Mouse (Mus musculus) heart, embryonic 16.5 days (tissue): ENCODE results near the gene Gm26620. TPM values are rescaled to one million over a fixed set of nuclear protein-coding genes. Genes with fewer than 3 reads are reported as not detected.

Source experiments
- ATAC-seq: fragments of 200-750 bp; cut with Nextera tagmentation; replicated peaks from 2 replicates; pipeline ENCODE4 v1.8.0; 2017; ENCODE audit warnings: moderate number of reproducible peaks; ENCODE audit not compliant: insufficient read depth, low FRiP score; ENCODE audit errors: extremely low read depth
- H3K27ac ChIP-seq: fragments of 300-500 bp; sonication (generic); 2 replicates; pipeline ENCODE4 v1.5.1; 2014; ENCODE audit warnings: mild to moderate bottlenecking, low read length, control low read depth, moderate library complexity
- H3K27me3 ChIP-seq: fragments of 300-500 bp; sonication (generic); 2 replicates; pipeline ENCODE4 v1.6.1; 2014; ENCODE audit warnings: low read length, mixed read lengths; ENCODE audit not compliant: control insufficient read depth, insufficient read depth
- H3K36me3 ChIP-seq: fragments of 300-500 bp; sonication (generic); 2 replicates; pipeline ENCODE4 v1.6.1; 2014; ENCODE audit not compliant: control insufficient read depth, insufficient read depth
- H3K4me1 ChIP-seq: fragments of 300-500 bp; sonication (generic); 2 replicates; pipeline ENCODE4 v1.6.1; 2014; ENCODE audit warnings: low read length, mixed read lengths; ENCODE audit not compliant: control insufficient read depth, insufficient read depth
- H3K4me2 ChIP-seq: fragments of 300-500 bp; sonication (generic); 2 replicates; pipeline ENCODE4 v1.6.1; 2014; ENCODE audit warnings: low read depth, mild to moderate bottlenecking, control low read depth, low read length
- H3K4me3 ChIP-seq: fragments of 300-500 bp; sonication (generic); 2 replicates; pipeline ENCODE4 v1.5.1; 2014; ENCODE audit warnings: mild to moderate bottlenecking, control low read depth, low read length
- H3K9ac ChIP-seq: fragments of 300-500 bp; sonication (generic); 2 replicates; pipeline ENCODE4 v1.6.1; 2014; ENCODE audit warnings: low read length, control low read depth
- H3K9me3 ChIP-seq: fragments of 300-500 bp; sonication (generic); replicated peaks from 2 replicates; pipeline ENCODE4 v1.6.1; 2016; ENCODE audit warnings: low read length; ENCODE audit not compliant: control insufficient read depth
- WGBS: fragments of 180-500 bp; shearing (Covaris S2); extraction: QIAGEN DNeasy Blood & Tissue Kit; methylation state at CpG from one replicate; pipeline ENCODE4 v1.1.7; 2014; 5-methylcytosine and 5-hydroxymethylcytosine counted together
- polyA plus RNA-seq: library from polyadenylated mRNA; unstranded; fragments of >200 nt; fragmentation: Nextera tagmentation; extraction: Ambion mirVana; gene quantifications from 2 replicates; pipeline ENCODE4 v1.2.1, GENCODE M21; 2015

Gm26620 gene
- polyA plus RNA-seq, 1 experiment from 2014 or later, result 0.53 TPM

GRCm38 (mm10) chr1:170886044-170886458 lies 1.2 kb downstream of the Gm26620 start:
- Histone ChIP-seq H3K9me3 (no peaks in the 10 kb centered on the region), H3K27ac (no peak overlapping the region), H3K4me3 (no peak overlapping the region), H3K4me1 (peaks cover 13% of the 10 kb centered on the region), H3K36me3 (no peaks in the 10 kb centered on the region), H3K27me3 (no peaks in the 10 kb centered on the region), H3K9ac (no peak overlapping the region), H3K4me2 (no peak overlapping the region)
- no peak for ATAC-seq
- WGBS, result 45% methylated on average over 6 of the region's 6 CpGs

DNA sequence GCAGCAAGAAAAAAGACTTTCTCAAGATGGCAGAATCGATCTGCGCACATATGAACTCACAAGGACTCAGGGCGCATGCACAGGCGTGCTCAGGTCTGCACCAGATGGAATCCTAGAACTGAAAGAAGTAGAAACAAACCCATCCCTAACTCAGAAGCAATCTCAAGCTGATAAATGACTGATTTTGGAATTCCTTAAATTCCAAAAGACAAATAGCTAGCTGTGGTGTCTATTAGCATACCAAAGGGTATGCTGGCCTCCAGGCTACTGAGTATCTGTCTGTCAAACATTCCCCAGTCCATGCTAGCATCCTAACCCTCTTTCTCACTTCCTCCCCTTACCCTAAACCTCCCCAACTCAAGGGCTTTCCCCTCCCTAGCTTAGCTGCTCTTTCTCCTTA lies 4.4 kb downstream of the Gm26620 start:
- no peak overlapping the region for H3K9ac ChIP-seq
- H3K36me3 ChIP-seq, result no peaks in the 10 kb centered on the region
- H3K4me2 ChIP-seq, result no peak overlapping the region
- WGBS, result 76% methylated on average over 4 of the region's 4 CpGs
- H3K4me1 ChIP-seq, result peaks cover 6% of the 10 kb centered on the region
- ATAC-seq, result no peak
- no peak overlapping the region for H3K4me3 ChIP-seq
- no peaks in the 10 kb centered on the region for H3K9me3 ChIP-seq
- H3K27me3 ChIP-seq, result no peaks in the 10 kb centered on the region
- H3K27ac ChIP-seq, result no peak overlapping the region

DNA sequence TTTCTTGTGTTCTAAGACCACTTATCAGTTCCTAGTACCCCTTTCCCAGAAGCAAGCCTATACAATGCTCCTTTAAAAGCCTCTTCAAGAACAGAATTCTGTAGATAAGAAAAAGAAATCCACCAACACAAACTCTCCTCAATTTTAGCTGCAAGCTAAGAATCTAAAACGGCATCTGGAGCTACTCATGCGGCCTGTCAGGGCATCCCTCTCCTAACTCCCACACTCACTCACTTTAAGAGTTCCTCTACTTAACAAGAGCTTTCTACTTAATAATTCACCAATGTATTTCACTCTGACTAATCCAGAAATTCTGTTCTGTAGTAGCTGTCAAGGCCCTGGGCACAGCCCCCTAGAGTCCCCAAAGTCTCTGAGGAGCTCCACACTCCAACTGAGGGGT lies 6.8 kb downstream of the Gm26620 start:
- Histone ChIP-seq H3K27ac (no peak overlapping the region), H3K9ac (no peak overlapping the region), H3K27me3 (no peaks in the 10 kb centered on the region), H3K36me3 (no peaks in the 10 kb centered on the region), H3K4me2 (no peak overlapping the region), H3K4me3 (no peak overlapping the region), H3K4me1 (no peaks in the 10 kb centered on the region), H3K9me3 (no peaks in the 10 kb centered on the region)
- 52% methylated on average over 2 of the region's 2 CpGs for WGBS
- ATAC-seq, result no peak

- no peak overlapping the region for H3K9ac ChIP-seq
- no peaks in the 10 kb centered on the region for H3K9me3 ChIP-seq
- no peak for ATAC-seq
- WGBS, result 42% methylated on average over 1 of the region's 1 CpGs
- H3K36me3 ChIP-seq, result no peaks in the 10 kb centered on the region
- no peaks in the 10 kb centered on the region for H3K4me1 ChIP-seq
- H3K27me3 ChIP-seq, result no peaks in the 10 kb centered on the region
- H3K4me2 ChIP-seq, result no peak overlapping the region
- H3K4me3 ChIP-seq, result no peak overlapping the region
- H3K27ac ChIP-seq, result no peak overlapping the region
Measured at GRCm38 (mm10) chr1:170892279-170892678, 7.4 kb downstream of the Gm26620 start.

- Histone ChIP-seq H3K9me3 (no peaks in the 10 kb centered on the region), H3K36me3 (no peaks in the 10 kb centered on the region), H3K4me1 (no peaks in the 10 kb centered on the region), H3K4me3 (no peak overlapping the region), H3K4me2 (no peak overlapping the region), H3K27me3 (0 out of 2 replicates have a peak, but pooled peaks cover 3% of the 10 kb centered on the region), H3K27ac (no peak overlapping the region), H3K9ac (no peak overlapping the region)
- no peak for ATAC-seq
- 58% methylated on average over 9 of the region's 9 CpGs for WGBS
Measured at GRCm38 (mm10) chr1:170894603-170895602, 10.0 kb downstream of the Gm26620 start.

- no peaks in the 10 kb centered on the region for H3K4me1 ChIP-seq
- 74% methylated on average over 5 of the region's 5 CpGs for WGBS
- no peak for ATAC-seq
- no peaks in the 10 kb centered on the region for H3K9me3 ChIP-seq
- no peak overlapping the region for H3K4me2 ChIP-seq
- H3K4me3 ChIP-seq, result no peak overlapping the region
- no peak overlapping the region for H3K27ac ChIP-seq
- 0 out of 2 replicates have a peak, but pooled peaks cover 3% of the 10 kb centered on the region for H3K27me3 ChIP-seq
- H3K9ac ChIP-seq, result no peak overlapping the region
- H3K36me3 ChIP-seq, result no peaks in the 10 kb centered on the region
Measured at GRCm38 (mm10) chr1:170896651-170897281, 11.9 kb downstream of the Gm26620 start.

DNA sequence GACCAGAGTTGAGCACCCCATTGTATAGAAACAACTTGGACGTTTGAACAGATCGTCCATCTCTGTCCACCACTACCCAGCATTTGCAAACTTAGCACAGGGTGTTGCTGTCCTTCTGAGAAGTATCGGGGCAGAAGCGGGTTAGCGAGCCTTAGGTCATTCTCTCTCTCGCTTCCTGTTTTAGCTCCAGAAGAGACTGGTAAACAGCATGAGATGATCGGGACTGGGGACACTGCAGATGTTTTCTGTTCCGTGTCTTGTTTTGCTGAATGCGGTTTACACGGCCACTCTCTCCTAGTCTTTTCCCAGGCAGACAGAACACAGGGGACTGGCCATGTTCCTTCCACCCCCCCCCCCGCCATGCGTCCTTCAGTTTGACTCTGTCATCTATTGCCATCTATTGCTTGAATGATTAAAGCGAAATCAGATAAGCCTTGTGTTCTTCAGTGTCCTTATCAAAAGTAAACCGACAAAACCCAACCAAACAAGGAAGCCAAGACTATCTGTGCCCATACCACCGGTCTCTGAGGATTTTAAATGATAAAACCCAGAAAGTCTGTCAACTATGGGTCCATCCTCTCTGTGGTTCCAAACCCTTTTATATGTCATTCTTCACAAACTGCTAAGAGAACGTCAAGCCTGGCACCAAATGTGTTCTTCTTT lies 13.7 kb downstream of the Gm26620 start:
- no peaks in the 10 kb centered on the region for H3K9me3 ChIP-seq

DNA sequence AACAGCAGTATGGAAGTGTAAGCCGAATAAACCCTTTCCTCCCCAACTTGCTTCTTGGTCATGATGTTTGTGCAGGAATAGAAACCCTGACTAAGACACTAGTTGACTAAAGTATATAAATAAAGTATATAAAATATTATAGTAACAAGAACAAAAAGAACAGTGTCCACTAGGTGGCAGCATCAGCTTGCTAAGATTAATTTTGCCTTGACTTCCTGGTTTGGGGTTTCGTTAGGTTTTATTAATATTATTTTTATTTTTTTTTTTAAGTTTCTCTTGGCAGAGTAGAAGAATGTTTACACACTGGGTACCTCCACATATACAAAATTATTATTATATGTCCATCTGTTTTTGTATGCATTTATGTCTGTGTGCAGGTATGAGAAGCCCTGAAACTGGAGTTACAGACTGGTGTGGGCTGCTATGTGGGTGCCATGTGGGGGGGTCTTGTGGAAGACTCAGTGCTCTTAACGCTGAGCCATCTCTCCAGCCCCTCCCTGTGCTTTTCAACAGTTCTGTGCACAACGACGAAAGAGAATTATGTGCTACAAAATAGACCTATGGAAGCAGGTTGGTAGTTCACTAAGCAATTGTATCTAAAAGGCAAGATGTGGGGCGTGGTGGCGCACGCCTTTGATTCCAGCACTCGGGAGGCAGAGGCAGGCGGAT lies 16.1 kb downstream of the Gm26620 start:
- 27% methylated on average over 10 of the region's 10 CpGs for WGBS

More for the DNA sequence above, 13.7 kb downstream of the Gm26620 start:
- H3K9ac ChIP-seq, result no peak overlapping the region
- H3K27ac ChIP-seq, result no peak overlapping the region
- H3K4me2 ChIP-seq, result no peak overlapping the region
- no peaks in the 10 kb centered on the region for H3K4me1 ChIP-seq
- H3K36me3 ChIP-seq, result no peaks in the 10 kb centered on the region
- H3K27me3 ChIP-seq, result 0 out of 2 replicates have a peak, but pooled peaks cover 3% of the 10 kb centered on the region
- ATAC-seq, result no peak
- WGBS, result 53% methylated on average over 16 of the region's 16 CpGs
- H3K4me3 ChIP-seq, result no peak overlapping the region

More for the DNA sequence above, 16.1 kb downstream of the Gm26620 start:
- ATAC-seq, result no peak; the same call in 1 of the 2 replicates
- Histone ChIP-seq H3K4me3 (no peak overlapping the region), H3K36me3 (no peaks in the 10 kb centered on the region), H3K27ac (no peak overlapping the region), H3K4me2 (peak overlapping the region; percentile 53), H3K27me3 (peaks cover 9% of the 10 kb centered on the region; the same call in 1 of the 2 replicates), H3K9ac (no peak overlapping the region), H3K9me3 (no peaks in the 10 kb centered on the region), H3K4me1 (no peaks in the 10 kb centered on the region)
